In the genomic region with DNA sequence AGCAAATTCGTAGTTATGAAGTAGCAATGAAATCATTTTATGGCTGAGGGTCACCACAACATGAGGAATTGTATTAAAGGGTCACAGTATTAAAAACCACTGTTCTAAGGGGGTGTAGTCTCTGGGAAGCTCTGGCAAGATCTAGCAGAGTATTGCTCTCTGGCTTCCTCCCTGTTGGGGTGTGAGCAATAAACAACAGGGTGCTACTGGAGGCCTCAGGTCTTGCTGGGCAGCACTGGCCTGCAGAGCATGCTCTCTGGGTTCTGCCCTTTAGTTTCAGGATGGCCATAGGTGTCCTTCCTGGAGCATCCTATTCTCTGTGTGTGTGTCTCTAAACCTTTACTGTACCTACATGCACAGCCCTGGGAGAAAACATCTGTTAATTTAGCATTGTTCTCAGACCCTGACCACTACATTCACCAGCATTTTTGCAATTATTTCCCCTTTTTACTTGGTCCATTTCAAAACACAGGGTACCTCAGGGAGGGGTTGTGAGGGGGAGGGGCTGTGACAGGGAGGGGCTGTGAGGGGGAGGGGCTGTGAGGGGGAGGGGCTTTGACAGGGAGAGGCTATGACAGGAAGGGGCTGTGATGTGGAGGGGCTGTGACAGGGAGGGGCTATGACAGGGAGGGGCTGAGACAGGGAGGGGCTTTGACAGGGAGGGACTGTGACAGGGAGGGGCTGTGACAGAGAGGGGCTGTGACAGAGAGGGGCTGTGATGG, we compare ENCODE assay signal across 27 mouse cellular contexts.
DNase-seq lines count a peak whose midpoint lies in the region; ATAC-seq lines count a peak whose summit lies in the region.
"Had no signal": no experiment of that assay in that cellular context is flagged by ENCODE, and none has a peak within 500 bp of the region (broad histone marks: within the 10 kb centered on the region; RNA-seq: fewer than 3 reads in every experiment).

No protein-coding gene starts in this region.

- H3K36me3 ChIP-seq in kidney, embryonic 14.5 days (ENCODE audit: control insufficient read depth, insufficient read depth, low read length) = no peaks in the 10 kb centered on the region
- H3K36me3 ChIP-seq in neural tube, embryonic 12.5 days = no peaks in the 10 kb centered on the region
- H3K36me3 ChIP-seq: embryonic facial prominence, embryonic 12.5 days; embryonic facial prominence, embryonic 15.5 days; heart, embryonic 13.5 days; hindbrain, embryonic 13.5 days had no signal

- no peaks in the 10 kb centered on the region for H3K4me1 ChIP-seq in kidney, embryonic 14.5 days (ENCODE audit: control insufficient read depth, insufficient read depth, low read length)
- no peaks in the 10 kb centered on the region for H3K4me1 ChIP-seq in neural tube, embryonic 12.5 days
- H3K4me1 ChIP-seq: embryonic facial prominence, embryonic 12.5 days; embryonic facial prominence, embryonic 15.5 days; heart, embryonic 13.5 days had no signal

- H3K4me2 ChIP-seq in kidney, embryonic 14.5 days (replicated peaks; ENCODE audit: low read depth, low read length) = no peak overlapping the region
- H3K4me2 ChIP-seq in neural tube, embryonic 12.5 days (replicated peaks) = no peak overlapping the region
- H3K4me2 ChIP-seq: embryonic facial prominence, embryonic 12.5 days; embryonic facial prominence, embryonic 15.5 days; heart, embryonic 13.5 days; hindbrain, embryonic 13.5 days had no signal

- no peak overlapping the region for H3K4me3 ChIP-seq in kidney, embryonic 14.5 days (ENCODE audit: low read length)
- H3K4me3 ChIP-seq in neural tube, embryonic 12.5 days = no peak overlapping the region
- H3K4me3 ChIP-seq: embryonic facial prominence, embryonic 12.5 days; embryonic facial prominence, embryonic 15.5 days; gastrocnemius, adult 2 months; heart, embryonic 13.5 days; hindbrain, embryonic 13.5 days had no signal

- WGBS in kidney, embryonic 14.5 days = 51% methylated on average over 1 of the region's 1 CpGs
- 50% methylated on average over 1 of the region's 1 CpGs for WGBS in neural tube, embryonic 12.5 days

- no peak overlapping the region for H3K9ac ChIP-seq in kidney, embryonic 14.5 days (ENCODE audit: low read depth, low read length)
- H3K9ac ChIP-seq in neural tube, embryonic 12.5 days = no peak overlapping the region
- H3K9ac ChIP-seq: embryonic facial prominence, embryonic 12.5 days; embryonic facial prominence, embryonic 15.5 days; forebrain, postnatal 0 days; heart, embryonic 13.5 days; hindbrain, embryonic 13.5 days had no signal

- H3K27ac ChIP-seq in kidney, embryonic 14.5 days (ENCODE audit: low read depth, low read length) = no peak overlapping the region
- H3K27ac ChIP-seq in neural tube, embryonic 12.5 days = no peak overlapping the region
- H3K27ac ChIP-seq: embryonic facial prominence, embryonic 12.5 days; embryonic facial prominence, embryonic 15.5 days; gastrocnemius, adult 2 months; heart, embryonic 13.5 days; hindbrain, embryonic 13.5 days had no signal

- DNase-seq in heart, adult 11 months = peak; percentile 64
- no peak for DNase-seq in heart, adult 18-20 months
- no peak for DNase-seq in kidney, adult 11 months
- no peak for DNase-seq in neural tube, embryonic 10.5 days (ENCODE audit: extremely low spot score, low spot score)
- DNase-seq in natural killer cell, adult 2 months (ENCODE audit: low spot score in 2 of 2) = peak; percentile 13 to 51
- no peak for DNase-seq in urinary bladder, postnatal 36 days (ENCODE audit: low spot score in 2 of 2)
- DNase-seq: adrenal gland, adult 8-10 months; adrenal gland, postnatal 25 days; B cell, adult 2 months; cerebellum, adult 11-12 months; cerebellum, adult 8-10 months; cerebellum, postnatal 10 days; cerebellum, postnatal 36 days; gastrocnemius, adult 2 months; gastrocnemius, postnatal 14 days; heart, postnatal 14 days; heart, postnatal 4 days had no signal

- 0 out of 2 replicates have a peak, but pooled peaks have one; percentile 12 for ATAC-seq in kidney, embryonic 14.5 days (ENCODE audit: low FRiP score, low TSS enrichment)
- ATAC-seq in neural tube, embryonic 12.5 days (ENCODE audit: low FRiP score, low read depth) = 0 out of 2 replicates have a peak, but pooled peaks have one; percentile 59
- ATAC-seq: forebrain, embryonic 14.5 days; forebrain, postnatal 0 days; hindbrain, embryonic 16.5 days; intestine, embryonic 16.5 days had no signal

- H3K9me3 ChIP-seq in kidney, embryonic 14.5 days (ENCODE audit: control insufficient read depth, low read length) = no peaks in the 10 kb centered on the region
- H3K9me3 ChIP-seq in neural tube, embryonic 12.5 days = no peaks in the 10 kb centered on the region
- H3K9me3 ChIP-seq: embryonic facial prominence, embryonic 12.5 days; embryonic facial prominence, embryonic 15.5 days; heart, embryonic 13.5 days; hindbrain, embryonic 13.5 days had no signal

- no peaks in the 10 kb centered on the region for H3K27me3 ChIP-seq in kidney, embryonic 14.5 days (ENCODE audit: control insufficient read depth, insufficient read depth, low read length)
- no peaks in the 10 kb centered on the region for H3K27me3 ChIP-seq in neural tube, embryonic 12.5 days (replicated peaks)
- H3K27me3 ChIP-seq: embryonic facial prominence, embryonic 12.5 days; embryonic facial prominence, embryonic 15.5 days had no signal

Comparison
In these comparisons a context has a peak if more than half of its experiments do, and no peak if none do; other contexts are left out.
1. DNase-seq: peak in heart, adult 11 months (single experiment) and natural killer cell, adult 2 months (2 of 2); none in heart, adult 18-20 months (0 of 2), kidney, adult 11 months (single experiment), neural tube, embryonic 10.5 days (single experiment) and urinary bladder, postnatal 36 days (0 of 2).